Comparison of ENCODE assay signal across 8 mouse cellular contexts in the genomic region with DNA sequence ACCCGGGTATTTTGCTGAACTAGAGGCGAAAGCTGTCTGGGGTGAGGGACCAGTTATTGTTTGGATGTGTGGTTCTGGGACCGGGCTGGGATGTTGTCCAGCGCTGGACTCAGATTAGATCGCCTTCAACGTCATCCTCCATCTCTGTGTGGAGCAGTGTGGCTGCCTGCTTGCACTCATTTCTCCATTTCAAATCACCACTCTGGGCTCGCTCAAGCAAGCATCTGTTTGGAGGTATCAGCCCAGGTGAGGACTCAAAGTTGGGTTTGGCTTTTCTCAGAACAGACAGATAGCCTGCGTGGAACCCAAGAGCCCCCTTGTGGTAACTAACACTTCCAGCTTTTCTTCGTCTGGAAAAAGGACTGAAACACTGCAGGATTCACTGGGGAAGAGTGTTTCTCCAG. TPM values are rescaled to one million over a fixed set of nuclear protein-coding genes. Genes with fewer than 3 reads are reported as not detected.
DNase-seq lines count a peak whose midpoint lies in the region; ATAC-seq and TF ChIP-seq lines count a peak whose summit lies in the region.
"Had no signal": no experiment of that assay in that cellular context is flagged by ENCODE, and none has a peak within 500 bp of the region (broad histone marks: within the 10 kb centered on the region; RNA-seq: fewer than 3 reads in every experiment).

No protein-coding gene starts in this region.

- peak; percentile 46 for DNase-seq in ES-E14 (ENCODE audit: low read depth, low spot score)
- peak; percentile 75 to 77 for DNase-seq in cerebellum, postnatal 14 days
- peak; percentile 25 for DNase-seq in gastrocnemius, postnatal 10 days
- DNase-seq in kidney, postnatal 36 days: peak; percentile 49 to 58
- DNase-seq in lung, embryonic 14.5 days: peak; percentile 78
- DNase-seq in right cerebral cortex, adult 2 months (ENCODE audit: low spot score in 2 of 2): peak; percentile 74 to 78
- DNase-seq: liver, embryonic 13.5 days had no signal

- H3K79me2 ChIP-seq in C2C12 (ENCODE audit: control insufficient read depth, insufficient read depth): no peaks in the 10 kb centered on the region

- no peak overlapping the region for H3K27ac ChIP-seq in ES-E14 (ENCODE audit: insufficient read depth, low read depth, low read length, poor library complexity, severe bottlenecking)
- no peak overlapping the region for H3K27ac ChIP-seq in lung, embryonic 14.5 days (ENCODE audit: low read depth)
- H3K27ac ChIP-seq: liver, embryonic 13.5 days had no signal

- H3K9me3 ChIP-seq in ES-E14 (ENCODE audit: control insufficient read depth, insufficient read depth, low read depth, low read length): no peaks in the 10 kb centered on the region
- no peaks in the 10 kb centered on the region for H3K9me3 ChIP-seq in lung, embryonic 14.5 days (ENCODE audit: low read depth, low read length)
- H3K9me3 ChIP-seq: liver, embryonic 13.5 days had no signal

- peak; percentile 14 for TF ChIP-seq CTCF in C2C12 (IDR thresholded peaks at IDR 0.05; ENCODE audit: control insufficient read depth, insufficient read depth, insufficient read length)
- TF ChIP-seq CTCF in lung, embryonic 14.5 days (IDR thresholded peaks at IDR 0.05; ENCODE audit: low read depth): peak; percentile 88

- H3K4me2 ChIP-seq in lung, embryonic 14.5 days: no peak overlapping the region
- H3K4me2 ChIP-seq: liver, embryonic 13.5 days had no signal

- no peak overlapping the region for H3K9ac ChIP-seq in ES-E14 (ENCODE audit: insufficient read depth, low read depth, low read length, poor library complexity, severe bottlenecking)
- no peak overlapping the region for H3K9ac ChIP-seq in lung, embryonic 14.5 days
- H3K9ac ChIP-seq: liver, embryonic 13.5 days had no signal

- peaks cover 5% of the 10 kb centered on the region for H3K27me3 ChIP-seq in C2C12 (ENCODE audit: control insufficient read depth, insufficient read depth, insufficient read length)
- H3K27me3 ChIP-seq in lung, embryonic 14.5 days (ENCODE audit: insufficient read depth, low read length): no peaks in the 10 kb centered on the region
- H3K27me3 ChIP-seq: liver, embryonic 13.5 days had no signal

- H3K79me3 ChIP-seq in C2C12 (ENCODE audit: low read depth): no peaks in the 10 kb centered on the region

- ATAC-seq in lung, embryonic 14.5 days (ENCODE audit: insufficient read depth): no peak

- in situ Hi-C loops in ES-E14 (cut with MboI; ENCODE audit: low sequenced_read_pairs in 2 of 2, unreplicated experiment in 2 of 2): loop anchor here (25.0 kb wide), 1 partner anchor 190 kb away; no protein-coding TSS in a partner anchor

- WGBS in lung, embryonic 14.5 days: 50% methylated on average over 9 of the region's 9 CpGs

- H3K36me3 ChIP-seq in C2C12 (ENCODE audit: control insufficient read depth, insufficient read depth) (no peaks in the 10 kb centered on the region), ES-E14 (ENCODE audit: control insufficient read depth, insufficient read depth, low read length, poor library complexity, severe bottlenecking) (no peaks in the 10 kb centered on the region)
- no peaks in the 10 kb centered on the region for H3K36me3 ChIP-seq in lung, embryonic 14.5 days (ENCODE audit: insufficient read depth)
- H3K36me3 ChIP-seq: liver, embryonic 13.5 days had no signal

- peaks cover 8 to 11% of the 10 kb centered on the region in 2 experiments for H3K4me1 ChIP-seq in ES-E14 (ENCODE audit: control insufficient read depth in 2 of 2, insufficient read depth in 2 of 2, low read length in 2 of 2, poor library complexity in 1 of 2)
- H3K4me1 ChIP-seq in lung, embryonic 14.5 days (ENCODE audit: insufficient read depth): no peaks in the 10 kb centered on the region
- H3K4me1 ChIP-seq: liver, embryonic 13.5 days had no signal

- H3ac ChIP-seq in C2C12 (ENCODE audit: control insufficient read depth, insufficient read length, low read depth): no peak overlapping the region

- H3K4me3 ChIP-seq in C2C12 (ENCODE audit: insufficient read depth, poor library complexity, severe bottlenecking): no peak overlapping the region
- no peak overlapping the region for H3K4me3 ChIP-seq in ES-E14 (ENCODE audit: insufficient read depth in 1 of 2, low read depth in 1 of 2, low read length in 2 of 2, poor library complexity in 1 of 2, severe bottlenecking in 1 of 2)
- H3K4me3 ChIP-seq in lung, embryonic 14.5 days (ENCODE audit: low read depth, low read length): no peak overlapping the region
- H3K4me3 ChIP-seq: liver, embryonic 13.5 days had no signal

TF ChIP-seq in C2C12, 6 proteins besides CTCF, POLR2A, EP300 and RAD21:
- TF ChIP-seq MAX (IDR thresholded peaks at IDR 0.05): no peak
- TF ChIP-seq MYOD1 (IDR thresholded peaks at IDR 0.05; ENCODE audit: control insufficient read depth, insufficient read length, low read depth): no peak
- TF ChIP-seq MYOG (IDR thresholded peaks at IDR 0.05; ENCODE audit: control insufficient read depth, extremely low read depth, insufficient read length): no peak
- no peak for TF ChIP-seq CEBPB (IDR thresholded peaks at IDR 0.05; ENCODE audit: low read depth)
- no peak for TF ChIP-seq USF1 (IDR thresholded peaks at IDR 0.05; ENCODE audit: low read depth)
- no peak for TF ChIP-seq FOSL1 (IDR thresholded peaks at IDR 0.05; ENCODE audit: insufficient read depth, low read length, poor library complexity, severe bottlenecking)

TF ChIP-seq in ES-E14, 5 proteins besides CTCF, POLR2A, EP300 and RAD21:
- TF ChIP-seq ZC3H11A (IDR thresholded peaks at IDR 0.05; ENCODE audit: borderline replicate concordance, low read depth, low read length) (peak; percentile 92), CHD2 (IDR thresholded peaks at IDR 0.05; ENCODE audit: low read depth, low read length) (no peak), HCFC1 (IDR thresholded peaks at IDR 0.05; ENCODE audit: borderline replicate concordance, insufficient read depth, low read length) (no peak), MAFK (IDR thresholded peaks at IDR 0.05; ENCODE audit: insufficient read depth, low read depth, low read length) (no peak), ZNF384 (IDR thresholded peaks at IDR 0.05; ENCODE audit: low read depth, low read length) (no peak)

RNA-seq across cellular contexts. Expression of a gene that starts 33.5 kb away (rescaled TPM):
- 4.7 TPM for polyA plus RNA-seq in C2C12 (2012; fragmentation: generic; extraction: Trizol)
- total RNA-seq in ES-E14 (2012; rRNA removed): 7.9 and 11.4 TPM in 2 replicates
- total RNA-seq in gastrocnemius, postnatal 10 days (2021): 1 to 10 TPM; 7.9 to 8.6 TPM
- polyA plus RNA-seq in lung, embryonic 14.5 days (2014; fragmentation: Nextera tagmentation; extraction: Ambion mirVana): 13.6 and 14.7 TPM in 2 replicates

RNA-seq across cellular contexts. Expression of a gene that starts 33.6 kb away (rescaled TPM):
- polyA plus RNA-seq in C2C12 (2012; fragmentation: generic; extraction: Trizol): 8.1 TPM
- 13.8 and 20.6 TPM in 2 replicates for total RNA-seq in ES-E14 (2012; rRNA removed)
- total RNA-seq in gastrocnemius, postnatal 10 days (2021): 1 to 10 TPM; 4.5 to 4.8 TPM
- 15.2 and 15.5 TPM in 2 replicates for polyA plus RNA-seq in lung, embryonic 14.5 days (2014; fragmentation: Nextera tagmentation; extraction: Ambion mirVana)

Comparison
In these comparisons a context has a peak if more than half of its experiments do, and no peak if none do; other contexts are left out.
1. DNase-seq: peak in every context shown above with its lines; median percentile 78 in lung, embryonic 14.5 days; 76 in cerebellum, postnatal 14 days; 76 in right cerebral cortex, adult 2 months; 54 in kidney, postnatal 36 days; 46 in ES-E14; 25 in gastrocnemius, postnatal 10 days.